ENCODE assay signal across 13 mouse cellular contexts in the genomic region with DNA sequence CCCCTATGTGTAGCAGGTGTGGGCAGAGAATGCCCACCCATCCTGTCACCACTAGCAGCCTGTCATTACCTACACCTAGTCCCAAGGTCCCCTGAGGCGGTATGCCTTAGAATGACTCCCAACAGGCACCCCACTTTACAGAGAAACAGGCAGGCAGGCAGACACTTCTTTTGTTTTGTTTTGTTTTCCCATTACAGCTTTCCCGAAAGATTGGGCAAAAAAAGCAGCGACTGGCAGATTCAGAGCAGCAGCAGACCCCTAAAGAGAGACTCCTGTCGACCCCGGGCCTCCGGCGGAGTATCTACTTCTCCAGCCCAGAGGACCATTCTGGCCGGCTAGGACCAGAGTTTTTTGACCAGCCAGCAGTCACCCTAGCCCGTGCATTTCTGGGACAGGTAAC. TPM values are rescaled to one million over a fixed set of nuclear protein-coding genes. Genes with fewer than 3 reads are reported as not detected.
DNase-seq lines count a peak whose midpoint lies in the region; ATAC-seq lines count a peak whose summit lies in the region.
"Had no signal": no experiment of that assay in that cellular context is flagged by ENCODE, and none has a peak within 500 bp of the region (broad histone marks: within the 10 kb centered on the region; RNA-seq: fewer than 3 reads in every experiment).

No protein-coding gene starts in this region.

- ATAC-seq in megakaryocyte, adult 5-6 weeks (ENCODE audit: poor library complexity, severe bottlenecking), result no peak
- ATAC-seq in liver, embryonic 13.5 days (ENCODE audit: low read depth), result no peak
- ATAC-seq: CD4-positive, CD25-positive, alpha-beta regulatory T cell, adult 4 months; inflammation-experienced regulatory T-cells, adult 6 months had no signal

- 0 out of 2 replicates have a peak overlapping the region, but pooled peaks have one; percentile 2 for H3K27ac ChIP-seq in heart, embryonic 10.5 days
- peak overlapping the region; percentile 84 for H3K27ac ChIP-seq in liver, embryonic 13.5 days

- H3K36me3 ChIP-seq in heart, embryonic 10.5 days, result peaks cover 44% of the 10 kb centered on the region
- H3K36me3 ChIP-seq in megakaryocyte, embryonic 14.5 days (replicated peaks; ENCODE audit: low read length), result peaks cover 51% of the 10 kb centered on the region
- peaks cover 46% of the 10 kb centered on the region for H3K36me3 ChIP-seq in liver, embryonic 13.5 days

- 0 out of 2 replicates have a peak, but pooled peaks cover 5% of the 10 kb centered on the region for H3K27me3 ChIP-seq in heart, embryonic 10.5 days (ENCODE audit: insufficient read depth, poor library complexity, severe bottlenecking)
- peaks cover 16% of the 10 kb centered on the region for H3K27me3 ChIP-seq in megakaryocyte, embryonic 14.5 days (replicated peaks)
- peaks cover 33% of the 10 kb centered on the region for H3K27me3 ChIP-seq in liver, embryonic 13.5 days

- DNase-seq in heart, embryonic 10.5 days (ENCODE audit: low spot score), result no peak
- no peak for DNase-seq in heart, postnatal 36 days
- no peak for DNase-seq in liver, embryonic 13.5 days
- no peak for DNase-seq in adrenal gland, postnatal 14 days
- DNase-seq in adrenal gland, adult 18-20 months (ENCODE audit: low spot score in 2 of 2), result no peak
- no peak for DNase-seq in spleen, adult 18-20 months

- H3K4me1 ChIP-seq in heart, embryonic 10.5 days, result peaks cover 48% of the 10 kb centered on the region
- H3K4me1 ChIP-seq in megakaryocyte, embryonic 14.5 days, result peaks cover 67% of the 10 kb centered on the region
- H3K4me1 ChIP-seq in liver, embryonic 13.5 days (replicated peaks), result peaks cover 64% of the 10 kb centered on the region

- H3K9ac ChIP-seq in liver, embryonic 13.5 days, result peak overlapping the region; percentile 95

- intact Hi-C loops in heart, postnatal 36 days (cut with DNase I), result no loop called here

- peak overlapping the region; percentile 92 for H3K4me2 ChIP-seq in liver, embryonic 13.5 days

- peak overlapping the region; percentile 71; the same call in 1 of the 2 replicates for H3K4me3 ChIP-seq in heart, embryonic 10.5 days
- H3K4me3 ChIP-seq in megakaryocyte, embryonic 14.5 days (replicated peaks), result peak overlapping the region; percentile 98
- H3K4me3 ChIP-seq in liver, embryonic 13.5 days (replicated peaks), result peak overlapping the region; percentile 84

- no peaks in the 10 kb centered on the region for H3K9me3 ChIP-seq in heart, embryonic 10.5 days
- peaks cover 12% of the 10 kb centered on the region; the same call in 1 of the 2 replicates for H3K9me3 ChIP-seq in megakaryocyte, embryonic 14.5 days
- no peaks in the 10 kb centered on the region for H3K9me3 ChIP-seq in liver, embryonic 13.5 days (replicated peaks)

- 86% methylated on average over 9 of the region's 9 CpGs for WGBS in heart, embryonic 10.5 days
- 92% methylated on average over 9 of the region's 9 CpGs for WGBS in liver, embryonic 13.5 days (ENCODE audit: insufficient replicate concordance)

RNA-seq across cellular contexts. Expression of gene Mpg, which starts 1.2 kb away (rescaled TPM):
- polyA plus RNA-seq in heart, embryonic 10.5 days (2016; fragmentation: Nextera tagmentation; extraction: Ambion mirVana), result 21.3 and 26.3 TPM in 2 replicates
- total RNA-seq in heart, postnatal 36 days (2021), result 1 to 10 TPM; 6.7 TPM
- 3.6 and 8.8 TPM in 2 replicates for polyA plus RNA-seq in megakaryocyte, embryonic 14.5 days (2012; ENCODE audit: insufficient read depth, low replicate concordance)
- 9.8 and 12.1 TPM in 2 replicates for total RNA-seq in megakaryocyte, adult 5-6 weeks (2015)
- 6.8 and 9.9 TPM in 2 replicates for total RNA-seq in megakaryocyte, adult 5-6 weeks (2017)
- 19.7 and 21.6 TPM in 2 replicates for polyA plus RNA-seq in liver, embryonic 13.5 days (2015; fragmentation: Nextera tagmentation; extraction: Ambion mirVana)
- total RNA-seq in adrenal gland, postnatal 14 days (2021), result 15.3 and 21.3 TPM in 2 replicates
- total RNA-seq in adrenal gland, adult 18-20 months (2021), result 10 to 100 TPM; 17.1 to 20.3 TPM

RNA-seq across cellular contexts. Expression of gene Rhbdf1, which starts 5.5 kb away (rescaled TPM):
- 40.8 and 42.4 TPM in 2 replicates for polyA plus RNA-seq in heart, embryonic 10.5 days (2016; fragmentation: Nextera tagmentation; extraction: Ambion mirVana)
- total RNA-seq in heart, postnatal 36 days (2021), result 10 to 100 TPM; 24.3 to 25.1 TPM
- polyA plus RNA-seq in megakaryocyte, embryonic 14.5 days (2012; ENCODE audit: insufficient read depth, low replicate concordance), result 16.1 and 37.2 TPM in 2 replicates
- not detected in 2 replicates for total RNA-seq in megakaryocyte, adult 5-6 weeks (2015)
- total RNA-seq in megakaryocyte, adult 5-6 weeks (2017), result not detected in 2 replicates
- 5.6 and 6.2 TPM in 2 replicates for polyA plus RNA-seq in liver, embryonic 13.5 days (2015; fragmentation: Nextera tagmentation; extraction: Ambion mirVana)
- total RNA-seq in adrenal gland, postnatal 14 days (2021), result 22.4 and 24.3 TPM in 2 replicates
- total RNA-seq in adrenal gland, adult 18-20 months (2021), result 10 to 100 TPM; 22.8 to 28.8 TPM

RNA-seq across cellular contexts. Expression of gene Snrnp25, which starts 22.3 kb away (rescaled TPM):
- 69.7 and 84.1 TPM in 2 replicates for polyA plus RNA-seq in heart, embryonic 10.5 days (2016; fragmentation: Nextera tagmentation; extraction: Ambion mirVana)
- total RNA-seq in heart, postnatal 36 days (2021), result 10 to 100 TPM; 11.1 to 12.2 TPM
- polyA plus RNA-seq in megakaryocyte, embryonic 14.5 days (2012; ENCODE audit: insufficient read depth, low replicate concordance), result 15.1 and 78.7 TPM in 2 replicates
- total RNA-seq in megakaryocyte, adult 5-6 weeks (2015), result 38.9 and 42.8 TPM in 2 replicates
- total RNA-seq in megakaryocyte, adult 5-6 weeks (2017), result 32.5 and 47.7 TPM in 2 replicates
- polyA plus RNA-seq in liver, embryonic 13.5 days (2015; fragmentation: Nextera tagmentation; extraction: Ambion mirVana), result 92.2 and 93.1 TPM in 2 replicates
- total RNA-seq in adrenal gland, postnatal 14 days (2021), result 19.7 and 20.8 TPM in 2 replicates
- total RNA-seq in adrenal gland, adult 18-20 months (2021), result 10 to 100 TPM; 13.1 to 18.5 TPM

RNA-seq across cellular contexts. Expression of gene Il9r, which starts 27.5 kb away (rescaled TPM):
- 0.14 TPM in 1 of 2 replicates, not detected in the other for polyA plus RNA-seq in heart, embryonic 10.5 days (2016; fragmentation: Nextera tagmentation; extraction: Ambion mirVana)
- total RNA-seq in heart, postnatal 36 days (2021), result under 1 TPM in 1 of 2 experiments, not detected in 1; 0.11 TPM
- polyA plus RNA-seq in megakaryocyte, embryonic 14.5 days (2012; ENCODE audit: insufficient read depth, low replicate concordance), result not detected in 2 replicates
- total RNA-seq in megakaryocyte, adult 5-6 weeks (2015), result not detected in 2 replicates
- total RNA-seq in megakaryocyte, adult 5-6 weeks (2017), result not detected in 2 replicates
- 0.08 and 0.13 TPM in 2 replicates for polyA plus RNA-seq in liver, embryonic 13.5 days (2015; fragmentation: Nextera tagmentation; extraction: Ambion mirVana)
- total RNA-seq in adrenal gland, postnatal 14 days (2021), result 0.41 and 0.53 TPM in 2 replicates
- under 1 TPM; 0.10 to 0.32 TPM for total RNA-seq in adrenal gland, adult 18-20 months (2021)
- total RNA-seq: left cerebral cortex, postnatal 14 days had no signal
- polyA plus RNA-seq: frontal cortex, adult 2 months; neural tube, embryonic 14.5 days had no signal

RNA-seq across cellular contexts. Expression of gene Nprl3, which starts 40.0 kb away (rescaled TPM):
- polyA plus RNA-seq in heart, embryonic 10.5 days (2016; fragmentation: Nextera tagmentation; extraction: Ambion mirVana), result 43.8 and 44.5 TPM in 2 replicates
- 10 to 100 TPM; 26.1 to 28.5 TPM for total RNA-seq in heart, postnatal 36 days (2021)
- polyA plus RNA-seq in megakaryocyte, embryonic 14.5 days (2012; ENCODE audit: insufficient read depth, low replicate concordance), result 14.4 and 52.1 TPM in 2 replicates
- total RNA-seq in megakaryocyte, adult 5-6 weeks (2015), result 6.6 and 10.7 TPM in 2 replicates
- total RNA-seq in megakaryocyte, adult 5-6 weeks (2017), result 9.5 and 11.9 TPM in 2 replicates
- 27.5 and 29.7 TPM in 2 replicates for polyA plus RNA-seq in liver, embryonic 13.5 days (2015; fragmentation: Nextera tagmentation; extraction: Ambion mirVana)
- 45.3 and 54.8 TPM in 2 replicates for total RNA-seq in adrenal gland, postnatal 14 days (2021)
- total RNA-seq in adrenal gland, adult 18-20 months (2021), result 10 to 100 TPM; 52.8 to 64.2 TPM

Comparison
In these comparisons a context has a peak if more than half of its experiments do, and no peak if none do; other contexts are left out.
1. RNA of gene Rhbdf1, which starts 5.5 kb away (total RNA-seq): 22.8 to 28.8 TPM in adrenal gland, adult 18-20 months, 24.3 to 25.1 TPM in heart, postnatal 36 days and 22.4 to 24.3 TPM in adrenal gland, postnatal 14 days; not detected in megakaryocyte, adult 5-6 weeks; every median in the first group is over 10 times any median in the second.
2. Peak in every context shown above with its lines, with median percentiles within 50 percentile points of each other: H3K4me3 ChIP-seq.